Mouse (Mus musculus) G1E (cell line): ENCODE measurements around the gene Myrf. TPM values are rescaled to one million over a fixed set of nuclear protein-coding genes. Genes with fewer than 3 reads are reported as not detected.
A peak's percentile ranks its signal among the peaks of the same experiment; 100 is the strongest.

Experiments used
- ATAC-seq: 2 replicates; pipeline ENCODE4 v1.8.0; 2016; ENCODE audit warnings: mild to moderate bottlenecking; ENCODE audit not compliant: insufficient number of reproducible peaks, poor library complexity, low FRiP score, severe bottlenecking; ENCODE audit errors: extremely low read depth
- DNase-seq: peaks from one replicate; pipeline ENCODE4 v3.0.0; 2012; ENCODE audit warnings: low spot score
- H3K27me3 ChIP-seq: 2 replicates; pipeline ENCODE4 v1.6.1; 2012; ENCODE audit warnings: mild to moderate bottlenecking, low read length, inconsistent platforms; ENCODE audit not compliant: insufficient read depth
- H3K36me3 ChIP-seq: replicated peaks from 2 replicates; pipeline ENCODE3; 2012; ENCODE audit warnings: mild to moderate bottlenecking, inconsistent platforms
- H3K4me1 ChIP-seq: 2 replicates; pipeline ENCODE4 v1.6.1; 2012; ENCODE audit warnings: low read depth, low read length, inconsistent platforms, mixed read lengths; ENCODE audit not compliant: insufficient read depth
- H3K4me3 ChIP-seq: 2 replicates; pipeline ENCODE4 v1.5.1; 2012; ENCODE audit warnings: low read depth, mild to moderate bottlenecking, inconsistent platforms, low read length, moderate library complexity, mixed read lengths
- H3K9me3 ChIP-seq: replicated peaks from 2 replicates; pipeline ENCODE4 v1.6.1; 2012; ENCODE audit warnings: inconsistent platforms
- CTCF ChIP-seq: IDR thresholded peaks from 2 replicates; pipeline ENCODE4 v1.5.1; 2012; ENCODE audit warnings: low read depth, low read length, inconsistent platforms, mixed read lengths
- GATA1 ChIP-seq: IDR thresholded peaks from 2 replicates; pipeline ENCODE4 v1.6.1; 2012; ENCODE audit warnings: borderline replicate concordance, low read length, inconsistent platforms, mixed read lengths
- GATA2 ChIP-seq: IDR thresholded peaks from 2 replicates; pipeline ENCODE4 v1.6.1; 2012; ENCODE audit warnings: low read depth, low read length, inconsistent platforms, borderline replicate concordance
- POLR2AphosphoS5 ChIP-seq: IDR thresholded peaks from 2 replicates; pipeline ENCODE4 v1.6.1; 2012; ENCODE audit warnings: low read depth, low read length, inconsistent platforms; ENCODE audit not compliant: insufficient replicate concordance
- TAL1 ChIP-seq: conservative IDR thresholded peaks from 2 replicates; pipeline ENCODE4 v1.6.1; 2012; ENCODE audit warnings: low read depth, low read length, inconsistent platforms, mixed read lengths
- polyA plus RNA-seq: library from polyadenylated mRNA; stranded (reverse); fragments of >175 nt; gene quantifications from 2 replicates; pipeline ENCODE4 v1.2.3, GENCODE M21; 2012
- total RNA-seq, 2 experiments: library from RNA; stranded (forward) in 1 of 2; stranded (reverse) in 1 of 2; fragments of 200-1000 nt in 1 of 2; fragments of >200 nt in 1 of 2; fragmentation: Nextera tagmentation in 1 of 2; gene quantifications; 2 replicates each; pipeline ENCODE4 v1.2.3; 2014 to 2017

Gene Myrf
- total and polyA plus RNA-seq, 3 experiments: 0.22 TPM; not detected in 2

DNA sequence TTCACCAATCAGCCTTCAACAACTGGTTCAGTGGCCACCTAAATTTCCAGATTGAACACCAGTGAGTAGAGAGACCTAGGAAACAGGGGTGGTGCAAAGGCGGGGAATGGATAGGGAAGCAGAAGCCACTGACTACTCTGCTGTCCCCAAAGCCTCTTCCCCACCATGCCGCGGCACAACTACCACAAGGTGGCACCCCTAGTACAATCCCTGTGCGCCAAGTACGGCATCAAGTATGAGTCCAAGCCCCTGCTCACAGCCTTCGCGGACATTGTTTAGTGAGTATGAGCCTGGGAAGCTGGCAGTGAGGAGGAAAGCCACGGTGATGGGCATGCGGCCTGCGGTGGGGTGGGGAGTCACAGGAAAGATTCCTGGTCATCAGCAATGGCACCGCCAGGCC, 46.2 kb downstream of the Myrf start:
- ATAC-seq: no peak
- Histone ChIP-seq H3K27me3 (no peaks in the 10 kb centered on the region), H3K4me3 (no peak overlapping the region), H3K36me3 (peaks cover 94% of the 10 kb centered on the region), H3K4me1 (peaks cover 83% of the 10 kb centered on the region), H3K9me3 (no peaks in the 10 kb centered on the region)
- DNase-seq: no peak
- TF ChIP-seq TAL1 (no peak), GATA2 (no peak), CTCF (no peak), GATA1 (no peak), POLR2AphosphoS5 (no peak)

DNA sequence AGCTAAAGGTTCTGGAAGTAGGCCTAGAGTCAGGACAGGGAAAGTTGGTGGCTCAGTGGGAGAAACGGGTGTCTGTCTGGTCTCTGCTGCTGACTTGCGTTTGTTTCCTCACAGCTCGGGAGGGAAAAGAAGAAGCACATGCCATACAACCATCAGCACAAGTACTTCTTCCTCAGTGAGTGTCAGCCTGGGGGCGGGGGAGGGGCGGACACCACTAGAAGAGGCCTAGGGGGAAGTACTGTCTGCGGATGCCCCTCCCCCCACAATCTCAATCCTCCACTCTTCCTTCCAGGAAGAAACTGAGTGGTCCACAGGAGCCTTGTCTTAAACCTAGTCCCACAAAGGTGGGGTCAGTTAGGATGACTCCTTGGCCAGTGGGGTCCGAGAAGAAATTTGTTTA, 49.2 kb downstream of the Myrf start:
- 0 out of 2 replicates have a peak, but pooled peaks have one; percentile 45 for ATAC-seq
- no peaks in the 10 kb centered on the region for H3K27me3 ChIP-seq
- TF ChIP-seq CTCF: no peak
- TF ChIP-seq GATA2: no peak
- TF ChIP-seq POLR2AphosphoS5: no peak
- TF ChIP-seq GATA1: no peak
- TF ChIP-seq TAL1: no peak
- peak overlapping the region; percentile 8; the same call in 1 of the 2 replicates for H3K4me3 ChIP-seq
- peak; percentile 61 for DNase-seq
- peaks cover 91% of the 10 kb centered on the region for H3K4me1 ChIP-seq
- no peaks in the 10 kb centered on the region for H3K9me3 ChIP-seq
- peaks cover 100% of the 10 kb centered on the region for H3K36me3 ChIP-seq

GRCm38 (mm10) chr19:10190796-10191195, 49.8 kb downstream of the Myrf start:
- Histone ChIP-seq H3K4me3 (no peak overlapping the region), H3K27me3 (no peaks in the 10 kb centered on the region), H3K4me1 (peaks cover 91% of the 10 kb centered on the region), H3K9me3 (no peaks in the 10 kb centered on the region), H3K36me3 (peaks cover 100% of the 10 kb centered on the region)
- no peak for ATAC-seq
- no peak for DNase-seq
- TF ChIP-seq CTCF (peak; percentile 66), GATA1 (no peak)

DNA sequence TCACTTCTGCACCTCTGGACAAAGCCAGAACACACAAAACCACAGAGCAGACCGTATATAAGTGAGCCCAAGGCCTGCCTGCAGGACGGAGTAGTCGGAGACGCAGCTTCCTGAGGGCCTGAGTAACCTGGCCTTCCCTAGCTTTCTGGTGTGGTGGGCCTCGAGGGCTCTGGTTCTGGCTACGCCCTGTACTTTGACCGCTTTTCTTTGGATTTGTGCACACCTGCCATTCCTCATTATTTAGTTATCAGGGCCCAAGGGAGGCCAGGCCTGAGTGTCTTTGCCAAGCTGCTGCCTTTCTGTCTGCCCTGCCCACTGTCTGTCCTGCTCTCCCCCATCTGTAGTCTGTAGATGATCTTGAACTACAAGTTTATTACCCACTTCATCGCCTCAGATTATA, 50.6 kb downstream of the Myrf start:
- Histone ChIP-seq H3K4me1 (peaks cover 95% of the 10 kb centered on the region), H3K9me3 (no peaks in the 10 kb centered on the region), H3K4me3 (peak overlapping the region; percentile 10; the same call in 1 of the 2 replicates), H3K36me3 (peaks cover 100% of the 10 kb centered on the region), H3K27me3 (no peaks in the 10 kb centered on the region)
- TF ChIP-seq POLR2AphosphoS5 (no peak), GATA2 (no peak), CTCF (no peak), TAL1 (no peak), GATA1 (no peak)
- DNase-seq (no peak), ATAC-seq (no peak)

- no peak for ATAC-seq
- TF ChIP-seq CTCF: no peak
- no peak for TF ChIP-seq GATA1
- no peak for TF ChIP-seq POLR2AphosphoS5
- no peak for TF ChIP-seq TAL1
- TF ChIP-seq GATA2: no peak
- H3K4me1 ChIP-seq: peaks cover 95% of the 10 kb centered on the region
- no peak overlapping the region for H3K4me3 ChIP-seq
- no peaks in the 10 kb centered on the region for H3K9me3 ChIP-seq
- H3K27me3 ChIP-seq: no peaks in the 10 kb centered on the region
- peaks cover 100% of the 10 kb centered on the region for H3K36me3 ChIP-seq
- DNase-seq: no peak
These were observed 51.5 kb downstream of the Myrf start for GRCm38 (mm10) chr19:10189022-10189421.

DNA sequence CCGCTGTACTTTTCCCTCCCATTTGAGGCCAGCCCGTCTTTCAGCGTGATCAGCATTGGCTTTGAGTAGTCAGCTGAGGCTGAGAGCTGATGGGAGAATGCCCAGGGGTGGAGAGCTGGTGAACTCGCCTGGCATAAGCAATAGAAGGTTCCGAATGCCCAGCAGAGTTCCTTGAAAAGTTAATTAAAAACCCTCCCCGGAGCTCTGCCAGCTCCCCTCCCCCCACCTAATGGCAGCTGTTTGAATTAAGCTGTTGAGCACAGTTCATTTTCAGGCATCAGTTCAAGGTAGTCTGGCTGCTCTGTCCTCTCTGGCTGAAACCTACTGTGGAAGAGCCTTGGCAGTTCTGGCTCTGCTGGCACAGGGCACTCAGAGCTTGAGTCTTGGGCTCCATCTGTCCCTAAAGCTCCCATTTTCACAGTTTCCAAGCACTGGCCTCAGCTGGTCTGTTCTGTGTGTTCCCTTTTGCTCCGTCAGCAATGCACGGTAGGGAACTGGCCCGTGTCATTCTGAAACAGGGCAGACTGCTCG, 52.2 kb downstream of the Myrf start:
- peaks cover 92% of the 10 kb centered on the region for H3K4me1 ChIP-seq
- TF ChIP-seq TAL1 (no peak), CTCF (no peak), GATA2 (no peak), POLR2AphosphoS5 (no peak), GATA1 (no peak)
- no peak overlapping the region; the same call in 1 of the 2 replicates for H3K4me3 ChIP-seq
- H3K9me3 ChIP-seq: no peaks in the 10 kb centered on the region
- no peaks in the 10 kb centered on the region for H3K27me3 ChIP-seq
- DNase-seq (no peak), ATAC-seq (no peak)
- H3K36me3 ChIP-seq: peaks cover 97% of the 10 kb centered on the region
